Comparison of ENCODE assay signal across 17 mouse cellular contexts in the genomic region with DNA sequence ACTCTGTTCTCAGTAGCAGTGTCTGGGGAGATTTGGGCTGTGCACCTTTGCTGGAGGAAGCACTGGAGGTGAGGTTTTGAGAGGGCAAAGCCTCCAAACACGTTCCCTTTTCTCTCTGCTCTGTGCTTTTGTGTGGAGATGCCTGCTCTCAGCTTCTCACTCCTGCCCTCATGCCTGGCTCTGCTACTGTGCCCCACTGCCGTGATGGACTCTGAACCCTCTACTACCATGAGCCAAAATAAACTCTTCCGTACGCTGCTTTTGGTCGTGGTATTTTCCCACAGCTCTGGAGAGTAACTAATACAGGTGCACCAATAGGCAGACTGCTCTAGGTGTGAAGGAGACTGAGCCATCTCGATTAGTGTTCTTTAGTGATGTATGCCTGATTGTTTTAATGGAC. TPM values are rescaled to one million over a fixed set of nuclear protein-coding genes. Genes with fewer than 3 reads are reported as not detected.
A peak's percentile ranks its signal among the peaks of the same experiment; 100 is the strongest.
DNase-seq lines count a peak whose midpoint lies in the region; TF ChIP-seq lines count a peak whose summit lies in the region.
"Had no signal": no experiment of that assay in that cellular context is flagged by ENCODE, and none has a peak within 500 bp of the region (broad histone marks: within the 10 kb centered on the region; RNA-seq: fewer than 3 reads in every experiment).

No protein-coding gene starts in this region.

- no peak overlapping the region for H3K9ac ChIP-seq in liver, adult 2 months (ENCODE audit: low read depth, low read length)

- TF ChIP-seq CTCF in liver, adult 2 months (IDR thresholded peaks at IDR 0.05; ENCODE audit: low read depth, low read length), result no peak

- no peak overlapping the region for H3K4me3 ChIP-seq in liver, adult 2 months (ENCODE audit: insufficient read depth, low read depth, low read length)

- TF ChIP-seq POLR2A in liver, adult 2 months (IDR thresholded peaks at IDR 0.05; ENCODE audit: extremely low read depth, insufficient read depth, low read length), result no peak

- H3K27me3 ChIP-seq in liver, adult 2 months (ENCODE audit: control insufficient read depth, insufficient read depth, low read length), result no peaks in the 10 kb centered on the region
- H3K27me3 ChIP-seq: Patski had no signal

- 44% methylated on average over 6 of the region's 6 CpGs for WGBS in liver, adult 2 months

- DNase-seq in heart, adult 11 months, result peak; percentile 71
- DNase-seq in heart, postnatal 10 days, result no peak
- peak; percentile 74 for DNase-seq in liver, adult 2 months (ENCODE audit: extremely low read depth, low read depth, low spot score)
- no peak for DNase-seq in liver
- DNase-seq: adrenal gland, adult 2 months; adrenal gland, adult 8-10 months; adrenal gland, postnatal 10 days; adrenal gland, postnatal 14 days; adrenal gland, postnatal 25 days; adrenal gland, postnatal 36 days; B cell, adult 2 months; cerebellum, adult 11 months; cerebellum, adult 11-12 months; cerebellum, adult 18-20 months had no signal

- H3K36me3 ChIP-seq in liver, adult 2 months (ENCODE audit: control insufficient read depth, insufficient read depth, low read length), result no peaks in the 10 kb centered on the region
- H3K36me3 ChIP-seq: G1E had no signal

- no peaks in the 10 kb centered on the region for H3K79me2 ChIP-seq in liver, adult 2 months (ENCODE audit: control insufficient read depth, insufficient read depth, low read length)

- intact Hi-C loops in heart, postnatal 10 days (cut with DNase I), result no loop called here

- H3K27ac ChIP-seq in liver, adult 2 months (replicated peaks; ENCODE audit: insufficient read depth, low read depth, low read length), result no peak overlapping the region

- H3K4me1 ChIP-seq in liver, adult 2 months (ENCODE audit: control insufficient read depth, insufficient read depth, low read length), result peaks cover 8% of the 10 kb centered on the region

RNA-seq across cellular contexts. Expression of a gene that starts 16.3 kb away (rescaled TPM):
- under 1 TPM; 0.62 to 0.82 TPM for total RNA-seq in heart, postnatal 10 days (2021)
- total RNA-seq in liver, adult 2 months (2014; rRNA removed), result 0.07 and 0.09 TPM in 2 replicates
- polyA plus RNA-seq in liver, adult 2 months (2012; rRNA removed), result 0.04 and 0.05 TPM in 2 replicates
- polyA plus RNA-seq: CD4-positive, CD25-positive, alpha-beta regulatory T cell, adult 4 months; G1E had no signal

RNA-seq across cellular contexts. Expression of a gene that starts 35.8 kb away (rescaled TPM):
- 100 to 1,000 TPM; 486 to 498 TPM for total RNA-seq in heart, postnatal 10 days (2021)
- total RNA-seq in liver, adult 2 months (2014; rRNA removed), result 191 and 252 TPM in 2 replicates
- polyA plus RNA-seq in liver, adult 2 months (2012; rRNA removed), result 25.0 and 27.5 TPM in 2 replicates

Comparison
In these comparisons a context has a peak if more than half of its experiments do, and no peak if none do; other contexts are left out.
1. DNase-seq: peak in heart, adult 11 months (single experiment) and liver, adult 2 months (single experiment); none in heart, postnatal 10 days (0 of 2) and liver (single experiment).